Mouse (Mus musculus): ENCODE results near the gene Trim63.

Trim63 gene

DNA sequence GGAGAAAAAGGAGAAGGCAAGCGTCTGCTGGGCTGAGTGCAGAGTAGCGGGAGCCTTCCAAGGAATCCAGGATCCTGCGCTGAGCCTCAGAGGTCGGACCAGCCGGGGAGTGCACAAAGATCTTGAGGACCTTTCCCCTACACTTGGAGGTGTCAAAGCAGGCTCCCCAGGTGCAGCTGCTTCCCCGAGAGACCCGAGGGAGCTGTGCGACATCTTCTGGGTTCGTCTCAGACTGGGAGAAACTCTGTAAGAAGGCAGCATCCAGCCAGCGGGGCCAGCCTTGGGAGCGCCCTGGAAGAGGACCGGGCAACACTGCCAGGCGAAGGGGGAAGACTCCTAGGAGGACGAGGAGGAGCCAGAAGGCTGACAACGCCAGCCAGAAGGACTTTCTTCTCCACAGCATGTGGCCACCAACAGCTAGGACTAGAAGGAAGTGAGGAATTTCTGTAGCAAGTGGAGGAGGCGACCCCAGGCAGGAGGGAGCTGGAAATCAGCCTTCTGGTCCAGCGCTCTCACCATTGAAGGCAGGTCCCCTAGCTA, 56.5 kb downstream of the Trim63 start:
- DNase-seq, result no peak

DNA sequence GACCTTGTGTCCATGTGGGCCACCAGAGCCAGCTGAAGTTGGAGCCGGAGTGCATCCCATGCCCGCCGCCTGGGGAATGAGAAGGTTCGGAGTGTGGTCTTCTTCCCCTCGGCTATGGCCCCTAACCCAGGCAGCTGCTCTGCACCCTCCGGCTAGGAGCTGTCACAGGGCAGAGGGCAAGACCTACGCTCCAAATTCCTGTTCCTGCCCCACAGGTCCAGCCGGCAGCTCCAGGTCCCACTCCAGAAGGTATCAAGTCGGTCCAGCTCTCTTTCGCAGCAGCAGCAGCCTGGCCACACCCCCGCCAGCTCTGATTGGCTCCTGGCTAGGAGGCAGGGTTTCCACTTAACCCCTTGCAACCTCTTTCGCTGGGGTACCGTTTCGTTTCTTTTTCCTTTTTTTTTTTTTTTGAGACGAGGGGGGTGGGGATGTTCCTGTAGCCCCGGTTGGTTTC, 57.4 kb downstream of the Trim63 start:
- peak; percentile 87 for DNase-seq

DNA sequence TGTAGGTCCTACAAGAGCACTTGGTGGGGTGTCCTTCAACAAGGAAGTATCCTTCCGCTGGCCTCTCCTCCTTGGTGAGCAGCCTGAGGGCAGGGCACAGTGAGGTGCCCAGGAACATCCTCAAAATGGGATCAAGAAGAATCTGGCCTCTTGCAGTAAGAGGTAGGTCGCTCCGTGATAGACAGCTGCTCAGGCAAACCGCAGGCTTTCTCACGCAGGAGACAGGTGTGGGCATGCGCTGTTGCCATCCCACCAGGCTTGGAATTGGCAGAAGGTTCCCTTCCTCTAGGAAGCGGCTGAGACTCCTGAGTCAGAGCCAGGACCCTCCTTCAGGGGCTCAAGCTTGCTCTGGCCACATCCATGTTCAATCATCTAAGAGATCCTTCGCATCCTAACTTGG, 58.4 kb downstream of the Trim63 start:
- DNase-seq, result no peak

DNA sequence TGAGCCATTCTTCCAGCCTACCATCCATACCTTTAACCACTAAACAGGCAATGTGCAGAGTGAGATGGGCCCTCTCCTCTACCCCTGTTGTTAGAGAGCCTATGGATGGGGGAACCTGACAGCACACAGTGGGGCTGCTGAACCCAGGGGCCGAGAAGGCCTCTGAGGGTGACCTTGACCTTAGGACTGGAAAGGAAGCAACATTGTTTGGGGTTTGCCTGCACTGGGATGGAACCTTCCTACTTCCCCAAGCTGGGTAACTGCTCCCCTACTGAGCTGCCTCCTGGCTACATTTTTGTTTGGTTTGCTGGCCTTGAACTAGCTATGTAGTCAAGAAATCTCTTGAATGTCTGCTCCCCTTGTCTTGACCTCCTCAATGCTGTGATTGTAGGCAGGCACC, 59.4 kb downstream of the Trim63 start:
- no peak for DNase-seq

DNA sequence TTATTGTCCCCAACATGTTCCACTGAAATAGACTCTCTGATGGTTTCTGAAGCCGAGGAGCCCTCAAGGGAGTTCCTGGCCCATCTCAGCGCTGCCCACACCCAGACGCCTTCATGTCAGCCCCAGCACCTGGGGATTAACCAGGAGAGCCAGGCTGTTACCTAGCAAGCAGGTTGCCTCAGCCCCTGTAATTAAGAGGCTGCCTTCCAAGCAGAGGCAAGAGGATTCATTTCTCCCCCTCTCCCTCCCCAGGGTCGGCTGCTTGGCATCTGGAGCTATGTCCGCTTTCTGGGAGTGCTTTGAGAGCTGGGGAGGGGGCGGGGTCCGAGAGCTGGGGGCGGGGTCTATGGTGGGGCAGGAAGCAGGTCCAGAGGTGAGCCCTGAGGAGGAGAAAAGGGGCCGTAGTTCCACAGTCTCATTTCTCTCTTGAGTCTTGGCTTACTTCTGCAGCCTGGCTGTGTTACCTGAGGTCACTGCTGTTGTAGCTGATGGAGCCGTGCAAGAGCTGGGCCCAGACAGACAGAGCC, 63.2 kb downstream of the Trim63 start:
- no peak for DNase-seq

All from cerebellum, adult 11-12 months (tissue).